Comparison of ENCODE assay signal across 7 mouse cellular contexts in genomic region chr9:122424941-122425608, GRCm38 (mm10).
A peak's percentile ranks its signal among the peaks of the same experiment; 100 is the strongest.
DNase-seq lines count a peak whose midpoint lies in the region; ATAC-seq lines count a peak whose summit lies in the region.

No protein-coding gene starts in this region.

- no peaks in the 10 kb centered on the region for H3K27me3 ChIP-seq in liver, embryonic 11.5 days (replicated peaks; ENCODE audit: control insufficient read depth, insufficient read depth, low read length)
- H3K27me3 ChIP-seq in splenic B cell, adult 2 months (ENCODE audit: control insufficient read depth, insufficient read depth, low read length, poor library complexity, severe bottlenecking) = no peaks in the 10 kb centered on the region

- peak overlapping the region; percentile 15; the same call in 1 of the 2 replicates for H3K4me2 ChIP-seq in liver, embryonic 11.5 days

- H3K27ac ChIP-seq in liver, embryonic 11.5 days (ENCODE audit: low read depth, low read length) = no peak overlapping the region

- H3K36me3 ChIP-seq in liver, embryonic 11.5 days (ENCODE audit: control insufficient read depth, insufficient read depth, low read length) = no peaks in the 10 kb centered on the region
- no peaks in the 10 kb centered on the region for H3K36me3 ChIP-seq in splenic B cell, adult 2 months (ENCODE audit: control insufficient read depth, insufficient read depth, low read length, poor library complexity, severe bottlenecking)

- H3K4me1 ChIP-seq in liver, embryonic 11.5 days (replicated peaks; ENCODE audit: control insufficient read depth, insufficient read depth, low read length) = no peaks in the 10 kb centered on the region

- no peak overlapping the region for H3K4me3 ChIP-seq in liver, embryonic 11.5 days (ENCODE audit: low read depth, low read length)

- no peaks in the 10 kb centered on the region for H3K9me3 ChIP-seq in liver, embryonic 11.5 days (ENCODE audit: control insufficient read depth, low read length)

- ATAC-seq in liver, embryonic 11.5 days (replicated peaks; ENCODE audit: low FRiP score) = no peak

- WGBS in liver, embryonic 11.5 days = 38% methylated on average over 14 of the region's 14 CpGs

- peak; percentile 18 to 66 for DNase-seq in spleen, postnatal 10 days (ENCODE audit: low spot score in 2 of 2)
- DNase-seq in spleen, adult 12 weeks (ENCODE audit: low spot score) = no peak
- DNase-seq in adrenal gland, postnatal 36 days = peak; percentile 80 to 87
- peak; percentile 34 to 65 for DNase-seq in heart, adult 18-20 months
- no peak for DNase-seq in liver, embryonic 11.5 days (ENCODE audit: low spot score)
- peak; percentile 15 for DNase-seq in splenic B cell, adult 2 months (ENCODE audit: low read depth, low spot score)
- DNase-seq in frontal cortex, adult 2 months (ENCODE audit: extremely low spot score in 1 of 2, low spot score in 1 of 2) = no peak

- H3K9ac ChIP-seq in liver, embryonic 11.5 days (ENCODE audit: low read depth, low read length) = no peak overlapping the region

Comparison
In these comparisons a context has a peak if more than half of its experiments do, and no peak if none do; other contexts are left out.
1. DNase-seq: peak in spleen, postnatal 10 days (2 of 2), adrenal gland, postnatal 36 days (2 of 2), heart, adult 18-20 months (2 of 2) and splenic B cell, adult 2 months (single experiment); none in spleen, adult 12 weeks (single experiment), liver, embryonic 11.5 days (single experiment) and frontal cortex, adult 2 months (0 of 2).